Mouse (Mus musculus): ENCODE data around the gene Zscan12. TPM values are rescaled to one million over a fixed set of nuclear protein-coding genes. Genes with fewer than 3 reads are reported as not detected.

Gene Zscan12
- polyA plus RNA-seq, 1 experiment from 2014 or later: 20.5 TPM

DNA sequence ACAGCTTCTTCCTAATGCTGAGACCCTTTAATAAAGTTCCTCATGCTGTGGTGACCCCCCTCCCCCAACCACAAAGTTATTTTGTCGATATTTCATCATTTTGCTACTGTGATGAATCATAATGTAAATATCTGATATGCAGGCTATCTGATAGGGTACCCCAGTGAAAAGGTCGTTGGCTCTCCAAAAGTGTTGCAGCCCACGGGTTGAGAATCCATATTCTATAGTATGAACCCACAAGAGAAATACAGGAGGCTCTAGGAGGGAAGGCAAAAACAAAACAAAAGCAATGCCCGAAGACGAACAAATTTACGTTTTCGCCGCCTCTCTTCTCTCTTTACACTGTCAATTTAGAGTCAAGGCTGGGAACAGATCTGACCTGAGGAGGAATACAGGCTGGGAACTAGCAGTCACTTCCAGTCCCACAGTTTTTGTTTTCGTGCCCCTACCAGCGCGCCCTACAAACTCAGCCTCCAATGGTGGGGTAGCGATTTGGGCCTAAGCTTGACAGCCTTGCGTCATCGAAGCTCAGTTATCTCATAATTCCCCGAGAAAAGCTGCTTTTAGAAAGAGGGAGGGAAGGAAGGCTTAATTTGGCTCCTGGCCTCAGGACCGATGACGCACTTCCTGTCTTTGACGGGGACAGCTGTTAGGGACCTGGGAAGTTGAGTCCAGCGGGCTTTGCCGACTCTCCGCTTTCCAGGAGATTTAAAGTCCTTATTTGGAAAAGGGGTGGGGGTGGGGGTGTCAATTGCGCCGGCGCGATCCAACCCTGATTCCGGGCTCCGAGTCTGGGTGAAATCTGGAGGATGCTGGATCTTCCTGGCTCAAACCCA is 45.6 kb downstream of the Zscan12 start:
- Histone ChIP-seq H3K36me3 (ENCODE audit: control insufficient read depth, insufficient read depth, low read length) (no peaks in the 10 kb centered on the region), H3K9ac (ENCODE audit: low read length) (peak overlapping the region; percentile 70), H3K27ac (ENCODE audit: low read depth, low read length) (no peak overlapping the region), H3K9me3 (ENCODE audit: control insufficient read depth, low read length) (no peaks in the 10 kb centered on the region), H3K4me3 (ENCODE audit: low read depth, low read length) (peak overlapping the region; percentile 41), H3K4me1 (replicated peaks; ENCODE audit: control insufficient read depth, insufficient read depth, low read length) (no peaks in the 10 kb centered on the region), H3K27me3 (ENCODE audit: control insufficient read depth, insufficient read depth, low read length) (no peaks in the 10 kb centered on the region), H3K4me2 (ENCODE audit: low read depth, low read length, severe bottlenecking) (peak overlapping the region; percentile 76)
- ATAC-seq (replicated peaks; ENCODE audit: low FRiP score) (peak; percentile 95), DNase-seq (ENCODE audit: low spot score) (peak; percentile 77)
- WGBS: 5% methylated on average over 27 of the region's 27 CpGs

DNA sequence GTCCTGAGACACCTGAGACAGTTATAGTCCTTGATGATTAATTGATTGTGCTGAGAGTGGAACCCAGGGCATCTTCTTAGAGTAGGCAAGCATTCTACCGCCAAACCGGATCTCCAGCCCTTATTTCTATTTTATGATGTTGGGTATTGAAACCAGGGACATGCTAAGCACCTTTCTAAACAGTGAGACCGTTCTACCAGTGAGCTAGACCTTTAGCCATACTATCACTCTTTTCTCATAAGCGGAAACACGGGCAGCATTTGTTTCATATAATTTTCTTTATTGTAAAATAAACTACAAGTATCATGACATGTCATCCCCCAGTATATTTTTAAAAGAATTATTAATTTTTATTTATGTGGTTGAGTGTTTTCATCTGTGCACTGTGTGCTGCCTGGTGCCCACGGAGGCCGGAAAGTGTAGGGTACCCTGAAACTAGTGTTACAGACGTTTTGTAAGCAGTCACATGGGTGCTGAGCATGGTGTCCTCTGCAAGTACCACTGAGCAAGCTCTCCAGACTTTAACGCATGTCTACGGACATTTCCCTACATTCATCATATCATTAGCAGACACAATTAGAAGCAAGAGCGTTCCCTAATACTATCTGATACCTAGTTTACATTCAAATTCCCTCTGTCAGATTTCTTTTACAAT is 46.3 kb downstream of the Zscan12 start:
- Histone ChIP-seq H3K27ac (ENCODE audit: low read depth, low read length) (no peak overlapping the region), H3K36me3 (ENCODE audit: control insufficient read depth, insufficient read depth, low read length) (no peaks in the 10 kb centered on the region), H3K9ac (ENCODE audit: low read length) (peak overlapping the region; percentile 70), H3K4me3 (ENCODE audit: low read depth, low read length) (peak overlapping the region; percentile 41), H3K9me3 (ENCODE audit: control insufficient read depth, low read length) (no peaks in the 10 kb centered on the region), H3K27me3 (ENCODE audit: control insufficient read depth, insufficient read depth, low read length) (no peaks in the 10 kb centered on the region), H3K4me1 (replicated peaks; ENCODE audit: control insufficient read depth, insufficient read depth, low read length) (no peaks in the 10 kb centered on the region), H3K4me2 (ENCODE audit: low read depth, low read length, severe bottlenecking) (peak overlapping the region; percentile 76)
- DNase-seq (ENCODE audit: low spot score): no peak
- WGBS: 53% methylated on average over 11 of the region's 11 CpGs
- ATAC-seq (replicated peaks; ENCODE audit: low FRiP score): no peak

DNA sequence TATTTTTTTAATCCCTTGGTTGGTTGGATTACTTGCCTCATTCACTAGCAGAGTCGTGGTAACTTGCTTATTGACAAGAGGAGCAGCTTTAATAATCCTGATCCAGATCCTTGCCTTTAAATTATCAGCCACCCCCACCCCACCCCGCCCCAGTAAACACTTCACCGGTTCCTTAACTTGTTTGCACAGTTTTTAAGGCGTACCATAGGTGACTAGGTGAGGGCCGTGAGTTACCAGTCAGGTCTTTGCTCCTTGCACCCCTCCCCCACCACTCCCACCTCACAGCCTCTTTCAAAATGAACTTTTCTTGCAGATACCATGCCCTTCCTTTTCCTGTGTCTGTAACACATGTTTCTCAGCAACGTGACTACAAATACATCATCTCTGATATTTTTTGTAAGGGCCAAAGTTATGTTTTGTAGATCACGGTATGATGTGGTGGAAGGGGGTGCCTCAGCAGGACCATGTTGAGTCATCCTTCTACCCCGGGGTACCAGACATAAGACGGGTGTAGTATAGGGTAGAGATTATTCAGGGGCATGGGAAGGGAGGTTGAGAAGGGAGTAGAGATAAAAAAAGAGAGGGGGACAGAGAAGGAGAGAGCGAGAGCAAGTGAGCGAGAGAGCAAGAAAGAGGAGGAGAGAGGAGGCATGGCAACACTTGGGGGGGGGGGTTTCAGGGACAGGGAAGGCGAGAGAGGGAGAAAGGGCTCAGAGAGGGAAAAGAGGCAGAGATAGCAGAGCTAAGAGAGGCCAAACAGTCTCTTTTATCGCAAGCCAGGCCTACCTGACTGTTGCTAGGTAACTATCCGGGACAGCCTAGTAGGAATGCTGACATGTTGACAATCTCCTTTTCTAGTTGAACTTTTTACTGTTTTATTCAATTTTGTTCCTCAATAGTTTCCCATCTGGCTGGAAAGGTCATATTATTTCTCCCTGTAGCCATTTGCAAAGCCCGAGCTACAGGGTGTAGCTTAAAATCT is 51.9 kb downstream of the Zscan12 start:
- no peak overlapping the region for H3K4me3 ChIP-seq (ENCODE audit: low read depth, low read length)
- 74% methylated on average over 14 of the region's 15 CpGs for WGBS
- no peaks in the 10 kb centered on the region for H3K9me3 ChIP-seq (ENCODE audit: control insufficient read depth, low read length)
- ATAC-seq (replicated peaks; ENCODE audit: low FRiP score) (no peak), DNase-seq (ENCODE audit: low spot score) (no peak)
- H3K27ac ChIP-seq (ENCODE audit: low read depth, low read length): no peak overlapping the region
- H3K4me2 ChIP-seq (ENCODE audit: low read depth, low read length, severe bottlenecking): no peak overlapping the region
- H3K9ac ChIP-seq (ENCODE audit: low read length): no peak overlapping the region
- no peaks in the 10 kb centered on the region for H3K4me1 ChIP-seq (replicated peaks; ENCODE audit: control insufficient read depth, insufficient read depth, low read length)
- no peaks in the 10 kb centered on the region for H3K27me3 ChIP-seq (ENCODE audit: control insufficient read depth, insufficient read depth, low read length)
- H3K36me3 ChIP-seq (ENCODE audit: control insufficient read depth, insufficient read depth, low read length): no peaks in the 10 kb centered on the region

DNA sequence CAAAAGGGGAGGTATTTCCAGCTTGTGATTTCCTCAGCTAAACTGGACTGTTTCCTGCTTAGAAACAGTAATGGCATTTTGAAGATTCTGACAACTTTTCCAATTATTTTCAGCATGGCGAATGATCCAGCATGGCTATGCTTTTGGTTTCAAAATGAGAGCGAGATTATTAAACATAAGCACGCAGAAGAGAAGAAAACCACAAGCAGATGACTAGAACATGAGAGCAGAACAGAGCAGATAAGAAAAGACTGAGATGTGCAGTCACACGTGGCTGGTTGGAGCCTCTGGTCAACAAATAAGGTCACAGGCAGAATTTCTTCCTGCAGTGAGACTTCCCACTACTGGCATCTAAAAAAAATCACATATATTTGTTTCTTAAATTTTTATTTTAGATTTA is 52.6 kb downstream of the Zscan12 start:
- H3K9me3 ChIP-seq (ENCODE audit: control insufficient read depth, low read length): no peaks in the 10 kb centered on the region
- 85% methylated on average over 4 of the region's 4 CpGs for WGBS
- no peak overlapping the region for H3K4me2 ChIP-seq (ENCODE audit: low read depth, low read length, severe bottlenecking)
- DNase-seq (ENCODE audit: low spot score) (no peak), ATAC-seq (replicated peaks; ENCODE audit: low FRiP score) (no peak)
- H3K9ac ChIP-seq (ENCODE audit: low read length): no peak overlapping the region
- no peaks in the 10 kb centered on the region for H3K36me3 ChIP-seq (ENCODE audit: control insufficient read depth, insufficient read depth, low read length)
- H3K4me1 ChIP-seq (replicated peaks; ENCODE audit: control insufficient read depth, insufficient read depth, low read length): no peaks in the 10 kb centered on the region
- H3K4me3 ChIP-seq (ENCODE audit: low read depth, low read length): no peak overlapping the region
- no peaks in the 10 kb centered on the region for H3K27me3 ChIP-seq (ENCODE audit: control insufficient read depth, insufficient read depth, low read length)
- H3K27ac ChIP-seq (ENCODE audit: low read depth, low read length): no peak overlapping the region

DNA sequence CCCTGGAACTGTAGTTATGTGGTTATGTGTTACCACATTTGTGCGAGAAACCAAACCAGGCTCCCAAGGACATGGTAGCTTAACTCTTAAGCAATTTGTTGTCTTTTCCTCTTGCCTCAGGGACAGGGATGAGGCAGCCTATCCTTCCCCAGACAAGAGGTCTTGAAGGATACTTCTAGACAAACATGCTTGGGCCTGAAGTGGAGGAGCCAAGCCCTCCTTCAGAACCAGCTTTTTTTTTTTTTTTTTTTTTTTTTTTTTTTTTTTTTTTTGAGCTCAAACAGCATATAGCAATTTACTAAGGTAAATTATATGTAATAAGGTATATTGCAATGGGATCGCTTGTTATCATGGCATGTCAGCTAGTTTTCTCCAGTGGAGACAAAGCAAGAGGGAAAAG is 53.1 kb downstream of the Zscan12 start:
- no peaks in the 10 kb centered on the region for H3K4me1 ChIP-seq (replicated peaks; ENCODE audit: control insufficient read depth, insufficient read depth, low read length)
- ATAC-seq (replicated peaks; ENCODE audit: low FRiP score): no peak
- H3K36me3 ChIP-seq (ENCODE audit: control insufficient read depth, insufficient read depth, low read length): no peaks in the 10 kb centered on the region

DNA sequence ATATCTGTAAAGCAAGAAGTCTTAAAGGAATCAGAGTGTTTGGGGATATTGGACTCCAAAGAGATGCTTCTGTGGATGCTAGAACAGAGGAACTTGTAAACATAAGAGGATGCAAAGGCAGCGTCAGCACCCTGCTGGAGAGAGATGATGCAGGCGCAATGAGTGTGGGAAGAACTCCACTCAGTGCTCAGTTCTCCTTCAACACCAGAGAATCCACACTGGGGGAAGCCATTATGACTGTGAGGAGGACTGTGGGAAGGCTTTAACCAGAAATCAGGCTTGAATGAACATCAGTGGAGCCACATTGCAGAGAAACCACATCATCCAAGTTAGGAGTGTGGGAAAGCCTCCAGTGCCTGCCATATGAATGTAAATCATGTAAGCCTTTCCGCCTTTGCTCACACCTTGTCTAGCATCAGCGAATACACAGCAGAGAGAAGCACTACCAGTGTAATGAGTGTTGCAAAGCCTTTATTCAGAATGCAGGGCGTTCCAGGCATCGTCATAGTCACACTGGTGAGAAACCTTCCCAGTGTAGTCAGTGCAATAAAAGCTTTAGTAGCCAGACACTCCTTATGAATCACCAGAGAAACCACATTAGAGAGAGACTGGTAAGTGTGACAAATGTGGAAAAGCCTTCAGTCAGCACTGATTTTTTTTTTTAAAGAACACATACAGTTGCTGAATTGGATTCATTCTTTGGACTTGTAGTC is 54.8 kb downstream of the Zscan12 start:
- Histone ChIP-seq H3K27ac (ENCODE audit: low read depth, low read length) (no peak overlapping the region), H3K4me3 (ENCODE audit: low read depth, low read length) (no peak overlapping the region), H3K9ac (ENCODE audit: low read length) (no peak overlapping the region), H3K4me2 (ENCODE audit: low read depth, low read length, severe bottlenecking) (no peak overlapping the region), H3K4me1 (replicated peaks; ENCODE audit: control insufficient read depth, insufficient read depth, low read length) (no peaks in the 10 kb centered on the region), H3K9me3 (ENCODE audit: control insufficient read depth, low read length) (no peaks in the 10 kb centered on the region), H3K27me3 (ENCODE audit: control insufficient read depth, insufficient read depth, low read length) (no peaks in the 10 kb centered on the region), H3K36me3 (ENCODE audit: control insufficient read depth, insufficient read depth, low read length) (no peaks in the 10 kb centered on the region)
- ATAC-seq (replicated peaks; ENCODE audit: low FRiP score) (no peak), DNase-seq (ENCODE audit: low spot score) (no peak)
- 83% methylated on average over 6 of the region's 6 CpGs for WGBS

More for the DNA sequence above, 53.1 kb downstream of the Zscan12 start:
- Histone ChIP-seq H3K27me3 (ENCODE audit: control insufficient read depth, insufficient read depth, low read length) (no peaks in the 10 kb centered on the region), H3K9me3 (ENCODE audit: control insufficient read depth, low read length) (no peaks in the 10 kb centered on the region), H3K4me2 (ENCODE audit: low read depth, low read length, severe bottlenecking) (no peak overlapping the region), H3K9ac (ENCODE audit: low read length) (no peak overlapping the region), H3K27ac (ENCODE audit: low read depth, low read length) (no peak overlapping the region), H3K4me3 (ENCODE audit: low read depth, low read length) (no peak overlapping the region)
- WGBS: 87% methylated on average over 2 of the region's 2 CpGs
- no peak for DNase-seq (ENCODE audit: low spot score)

DNA sequence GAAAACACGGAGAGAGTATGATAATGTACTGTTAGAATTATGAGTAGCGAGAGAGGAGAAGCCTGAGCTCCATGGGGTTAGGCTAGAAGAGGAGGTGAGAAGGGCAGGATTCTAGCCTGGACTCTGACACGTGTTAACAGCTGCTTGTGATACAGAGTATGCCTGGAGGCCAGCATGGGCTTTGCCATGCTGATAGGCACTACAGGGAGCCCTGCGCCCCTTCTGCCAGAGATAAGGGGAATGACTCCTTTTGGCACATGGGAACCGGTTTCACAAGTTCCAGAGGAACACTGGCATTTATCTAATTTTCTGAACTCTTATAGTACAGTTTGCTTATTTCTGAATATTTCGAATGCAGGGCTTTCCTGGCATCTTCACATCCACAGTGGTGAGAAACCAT is 56.2 kb downstream of the Zscan12 start:
- Histone ChIP-seq H3K27ac (ENCODE audit: low read depth, low read length) (no peak overlapping the region), H3K27me3 (ENCODE audit: control insufficient read depth, insufficient read depth, low read length) (no peaks in the 10 kb centered on the region), H3K36me3 (ENCODE audit: control insufficient read depth, insufficient read depth, low read length) (no peaks in the 10 kb centered on the region), H3K9me3 (ENCODE audit: control insufficient read depth, low read length) (no peaks in the 10 kb centered on the region), H3K4me3 (ENCODE audit: low read depth, low read length) (no peak overlapping the region), H3K9ac (ENCODE audit: low read length) (no peak overlapping the region), H3K4me2 (ENCODE audit: low read depth, low read length, severe bottlenecking) (no peak overlapping the region), H3K4me1 (replicated peaks; ENCODE audit: control insufficient read depth, insufficient read depth, low read length) (no peaks in the 10 kb centered on the region)
- DNase-seq (ENCODE audit: low spot score): no peak
- ATAC-seq (replicated peaks; ENCODE audit: low FRiP score): no peak
- 68% methylated on average over 6 of the region's 6 CpGs for WGBS
